In genomic region chr14:68934611-68935302, GRCm38 (mm10) we compare ENCODE assay signal across 9 mouse cellular contexts.
DNase-seq lines count a peak whose midpoint lies in the region; ATAC-seq and TF ChIP-seq lines count a peak whose summit lies in the region.
"Had no signal": no experiment of that assay in that cellular context is flagged by ENCODE, and none has a peak within 500 bp of the region (broad histone marks: within the 10 kb centered on the region; RNA-seq: fewer than 3 reads in every experiment).

No protein-coding gene starts in this region.

- no peak overlapping the region for H3K27ac ChIP-seq in lung, embryonic 15.5 days
- peak overlapping the region; percentile 35 for H3K27ac ChIP-seq in midbrain, embryonic 13.5 days
- no peak overlapping the region for H3K27ac ChIP-seq in stomach, postnatal 0 days (replicated peaks)
- H3K27ac ChIP-seq in gastrocnemius, adult 2 months: no peak overlapping the region

- H3K9ac ChIP-seq in lung, embryonic 15.5 days: no peak overlapping the region
- no peak overlapping the region for H3K9ac ChIP-seq in midbrain, embryonic 13.5 days (replicated peaks)
- no peak overlapping the region for H3K9ac ChIP-seq in stomach, postnatal 0 days (ENCODE audit: low read length)

- no peak for TF ChIP-seq CTCF in lung, adult 2 months (IDR thresholded peaks at IDR 0.05; ENCODE audit: insufficient read depth, low read length)
- TF ChIP-seq CTCF in stomach, postnatal 0 days (IDR thresholded peaks at IDR 0.05; ENCODE audit: low read depth): no peak
- no peak for TF ChIP-seq CTCF in gastrocnemius, adult 2 months (IDR thresholded peaks at IDR 0.05)

- no peak for TF ChIP-seq EP300 in stomach, postnatal 0 days (optimal IDR thresholded peaks at IDR 0.05)

- no peaks in the 10 kb centered on the region for H3K36me3 ChIP-seq in lung, embryonic 15.5 days
- H3K36me3 ChIP-seq in midbrain, embryonic 13.5 days: no peaks in the 10 kb centered on the region
- H3K36me3 ChIP-seq in stomach, postnatal 0 days (ENCODE audit: control insufficient read depth, insufficient read depth, low read length): no peaks in the 10 kb centered on the region

- H3K4me3 ChIP-seq in lung, embryonic 15.5 days: no peak overlapping the region
- H3K4me3 ChIP-seq in lung, adult 2 months (replicated peaks; ENCODE audit: extremely low read depth, low read depth, low read length): no peak overlapping the region
- no peak overlapping the region for H3K4me3 ChIP-seq in midbrain, embryonic 13.5 days (replicated peaks)
- H3K4me3 ChIP-seq in stomach, postnatal 0 days (ENCODE audit: low read depth, low read length): 0 out of 2 replicates have a peak overlapping the region, but pooled peaks have one; percentile 2
- no peak overlapping the region for H3K4me3 ChIP-seq in gastrocnemius, adult 2 months

- WGBS in lung, embryonic 15.5 days: 19% methylated on average over 12 of the region's 12 CpGs
- WGBS in lung, adult 2 months: 41% methylated on average over 12 of the region's 12 CpGs
- WGBS in midbrain, embryonic 13.5 days: 31% methylated on average over 12 of the region's 12 CpGs
- WGBS in stomach, postnatal 0 days: 17% methylated on average over 12 of the region's 12 CpGs

- ATAC-seq in lung, embryonic 15.5 days (ENCODE audit: borderline replicate concordance, extremely low read depth, low FRiP score, low TSS enrichment): peak; percentile 70; the same call in 1 of the 2 replicates
- peak; percentile 60; the same call in 1 of the 2 replicates for ATAC-seq in midbrain, embryonic 13.5 days
- no peak for ATAC-seq in stomach, postnatal 0 days (ENCODE audit: low FRiP score, low TSS enrichment)
- ATAC-seq: Patski had no signal

- 0 out of 2 replicates have a peak, but pooled peaks cover 11% of the 10 kb centered on the region for H3K4me1 ChIP-seq in lung, embryonic 15.5 days
- no peaks in the 10 kb centered on the region for H3K4me1 ChIP-seq in lung, adult 2 months (ENCODE audit: control insufficient read depth, insufficient read depth, low read length)
- peaks cover 13% of the 10 kb centered on the region for H3K4me1 ChIP-seq in midbrain, embryonic 13.5 days (replicated peaks)
- no peaks in the 10 kb centered on the region for H3K4me1 ChIP-seq in stomach, postnatal 0 days (replicated peaks; ENCODE audit: control insufficient read depth, insufficient read depth)

- no peak overlapping the region; the same call in 1 of the 2 replicates for H3K4me2 ChIP-seq in lung, embryonic 15.5 days
- peak overlapping the region; percentile 28; the same call in 1 of the 2 replicates for H3K4me2 ChIP-seq in midbrain, embryonic 13.5 days (replicated peaks)
- H3K4me2 ChIP-seq in stomach, postnatal 0 days (replicated peaks; ENCODE audit: low read depth): 0 out of 2 replicates have a peak overlapping the region, but pooled peaks have one; percentile 8

- no peak for DNase-seq in lung, adult 2 months
- peak; percentile 66 to 69 for DNase-seq in frontal cortex, adult 2 months (ENCODE audit: extremely low spot score in 1 of 2, low spot score in 1 of 2)
- peak; percentile 69 for DNase-seq in layer of hippocampus, adult 11-12 months (ENCODE audit: low spot score)
- DNase-seq in stomach, postnatal 0 days (ENCODE audit: low spot score): no peak
- no peak for DNase-seq in gastrocnemius, adult 2 months
- DNase-seq in gastrocnemius, postnatal 25 days: no peak

- intact Hi-C loops in gastrocnemius, adult 2 months (cut with DNase I): no loop called here

- no peaks in the 10 kb centered on the region for H3K27me3 ChIP-seq in lung, embryonic 15.5 days
- no peaks in the 10 kb centered on the region for H3K27me3 ChIP-seq in midbrain, embryonic 13.5 days
- H3K27me3 ChIP-seq in stomach, postnatal 0 days (ENCODE audit: control insufficient read depth, insufficient read depth, low read length): no peaks in the 10 kb centered on the region
- H3K27me3 ChIP-seq: Patski had no signal

- H3K9me3 ChIP-seq in lung, embryonic 15.5 days: no peaks in the 10 kb centered on the region; the same call in 1 of the 2 replicates
- no peaks in the 10 kb centered on the region for H3K9me3 ChIP-seq in midbrain, embryonic 13.5 days
- no peaks in the 10 kb centered on the region for H3K9me3 ChIP-seq in stomach, postnatal 0 days (ENCODE audit: control insufficient read depth, low read length)

- TF ChIP-seq POLR2A in lung, adult 2 months (IDR thresholded peaks at IDR 0.05; ENCODE audit: borderline replicate concordance, extremely low read depth, low read depth, low read length): no peak

Comparison
In these comparisons a context has a peak if more than half of its experiments do, and no peak if none do; other contexts are left out.
1. DNase-seq: peak in frontal cortex, adult 2 months (2 of 2) and layer of hippocampus, adult 11-12 months (single experiment); none in lung, adult 2 months (single experiment), stomach, postnatal 0 days (single experiment), gastrocnemius, adult 2 months (single experiment) and gastrocnemius, postnatal 25 days (single experiment).